8 mouse cellular contexts compared by ENCODE assay signal in genomic region chr8:11278101-11278611, GRCm38 (mm10). TPM values are rescaled to one million over a fixed set of nuclear protein-coding genes. Genes with fewer than 3 reads are reported as not detected.
A peak's percentile ranks its signal among the peaks of the same experiment; 100 is the strongest.
DNase-seq lines count a peak whose midpoint lies in the region; ATAC-seq and TF ChIP-seq lines count a peak whose summit lies in the region.

No protein-coding gene starts in this region.

- no peak overlapping the region for H3K4me3 ChIP-seq in hindbrain, embryonic 14.5 days (replicated peaks; ENCODE audit: low read length)
- no peak overlapping the region for H3K4me3 ChIP-seq in lung, postnatal 0 days (ENCODE audit: low read depth, low read length)

- no peak for ATAC-seq in hindbrain, embryonic 14.5 days (ENCODE audit: low FRiP score)
- peak; percentile 62 for ATAC-seq in lung, postnatal 0 days

- no peaks in the 10 kb centered on the region for H3K36me3 ChIP-seq in hindbrain, embryonic 14.5 days (replicated peaks; ENCODE audit: control insufficient read depth, insufficient read depth)
- H3K36me3 ChIP-seq in lung, postnatal 0 days (ENCODE audit: insufficient read depth, low read length) = no peaks in the 10 kb centered on the region; the same call in 1 of the 2 replicates

- TF ChIP-seq CTCF in lung, postnatal 0 days (IDR thresholded peaks at IDR 0.05) = no peak

- peaks cover 9% of the 10 kb centered on the region; the same call in 1 of the 2 replicates for H3K4me1 ChIP-seq in hindbrain, embryonic 14.5 days (replicated peaks; ENCODE audit: control insufficient read depth, insufficient read depth, low read length)
- peaks cover 55% of the 10 kb centered on the region for H3K4me1 ChIP-seq in lung, postnatal 0 days (ENCODE audit: insufficient read depth, low read depth, low read length)

- H3K27ac ChIP-seq in hindbrain, embryonic 14.5 days = no peak overlapping the region; the same call in 1 of the 2 replicates
- peak overlapping the region; percentile 89 for H3K27ac ChIP-seq in lung, postnatal 0 days (ENCODE audit: low read length)

- no peak overlapping the region for H3K9ac ChIP-seq in hindbrain, embryonic 14.5 days
- no peak overlapping the region for H3K9ac ChIP-seq in lung, postnatal 0 days (replicated peaks; ENCODE audit: low read depth)

- no peaks in the 10 kb centered on the region for H3K9me3 ChIP-seq in hindbrain, embryonic 14.5 days (ENCODE audit: control insufficient read depth, low read length)
- no peaks in the 10 kb centered on the region for H3K9me3 ChIP-seq in lung, postnatal 0 days (ENCODE audit: low read length)

- no peak overlapping the region for H3K4me2 ChIP-seq in hindbrain, embryonic 14.5 days (replicated peaks)
- H3K4me2 ChIP-seq in lung, postnatal 0 days (replicated peaks; ENCODE audit: low read depth, low read length) = no peak overlapping the region

- WGBS in hindbrain, embryonic 14.5 days = 51% methylated on average over 4 of the region's 4 CpGs
- 22% methylated on average over 4 of the region's 4 CpGs for WGBS in lung, postnatal 0 days

- no peaks in the 10 kb centered on the region; the same call in 1 of the 2 replicates for H3K27me3 ChIP-seq in hindbrain, embryonic 14.5 days (ENCODE audit: control insufficient read depth, insufficient read depth, low read length)
- no peaks in the 10 kb centered on the region for H3K27me3 ChIP-seq in lung, postnatal 0 days (replicated peaks; ENCODE audit: insufficient read depth, low read length)

- TF ChIP-seq EP300 in lung, postnatal 0 days (IDR thresholded peaks at IDR 0.05) = no peak

- intact Hi-C loops in left cerebral cortex, postnatal 4 days (cut with DNase I) = no loop called here
- intact Hi-C loops in left cerebral cortex, postnatal 36 days (cut with DNase I) = no loop called here

- DNase-seq in left cerebral cortex, postnatal 4 days = peak; percentile 62
- DNase-seq in left cerebral cortex, postnatal 36 days (ENCODE audit: low spot score in 2 of 2) = no peak
- DNase-seq in fibroblast of lung, adult 2 months (ENCODE audit: low read depth) = peak; percentile 85
- peak; percentile 36 for DNase-seq in hindbrain, embryonic 14.5 days (ENCODE audit: low spot score)
- peak; percentile 88 for DNase-seq in lung, postnatal 0 days (ENCODE audit: low spot score)
- no peak for DNase-seq in yolk sac, embryonic 10.5 days (ENCODE audit: low spot score)
- DNase-seq in frontal cortex, postnatal 14 days (ENCODE audit: low spot score in 2 of 2) = no peak
- no peak for DNase-seq in frontal cortex, adult 2 months (ENCODE audit: extremely low spot score in 1 of 2, low spot score in 1 of 2)

RNA-seq across cellular contexts. Expression of gene Col4a2, which starts 34.4 kb away (rescaled TPM):
- total RNA-seq in left cerebral cortex, postnatal 4 days (2021) = 10 to 100 TPM; 97.2 to 98.2 TPM
- total RNA-seq in left cerebral cortex, postnatal 36 days (2021) = 10 to 100 TPM; 38.9 to 64.6 TPM
- polyA plus RNA-seq in hindbrain, embryonic 14.5 days (2014; fragmentation: Nextera tagmentation; extraction: Ambion mirVana) = 41.6 and 46.4 TPM in 2 replicates
- polyA plus RNA-seq in lung, postnatal 0 days (2015; fragmentation: Nextera tagmentation; extraction: Ambion mirVana) = 183 and 189 TPM in 2 replicates
- 34.3 and 39.7 TPM in 2 replicates for polyA plus RNA-seq in frontal cortex, adult 2 months (2012; rRNA removed)

RNA-seq across cellular contexts. Expression of gene Col4a1, which starts 34.5 kb away (rescaled TPM):
- total RNA-seq in left cerebral cortex, postnatal 4 days (2021) = 100 to 1,000 TPM; 142 TPM
- 10 to 100 TPM; 33.9 to 68.7 TPM for total RNA-seq in left cerebral cortex, postnatal 36 days (2021)
- polyA plus RNA-seq in hindbrain, embryonic 14.5 days (2014; fragmentation: Nextera tagmentation; extraction: Ambion mirVana) = 121 and 135 TPM in 2 replicates
- polyA plus RNA-seq in lung, postnatal 0 days (2015; fragmentation: Nextera tagmentation; extraction: Ambion mirVana) = 346 and 376 TPM in 2 replicates
- polyA plus RNA-seq in frontal cortex, adult 2 months (2012; rRNA removed) = 31.8 and 43.2 TPM in 2 replicates

Comparison
In these comparisons a context has a peak if more than half of its experiments do, and no peak if none do; other contexts are left out.
1. DNase-seq: peak in left cerebral cortex, postnatal 4 days (single experiment), fibroblast of lung, adult 2 months (single experiment), hindbrain, embryonic 14.5 days (single experiment) and lung, postnatal 0 days (single experiment); none in left cerebral cortex, postnatal 36 days (0 of 2), yolk sac, embryonic 10.5 days (single experiment), frontal cortex, postnatal 14 days (0 of 2) and frontal cortex, adult 2 months (0 of 2).